Mouse (Mus musculus) heart, adult 2 months (tissue): ENCODE results near the gene Dnajc8.

Experiments
- CTCF ChIP-seq: fragments of 200-600 bp; IDR thresholded peaks from 2 replicates; pipeline ENCODE4 v1.8.1; 2022; ENCODE audit warnings: antibody characterized with exemption, mild to moderate bottlenecking, moderate library complexity
- EP300 ChIP-seq: fragments of 200-500 bp; IDR thresholded peaks from 2 replicates; pipeline ENCODE4 v1.6.1; 2011; ENCODE audit warnings: low read depth, low read length, control low read depth; ENCODE audit not compliant: insufficient read depth
- POLR2A ChIP-seq: fragments of 200-500 bp; IDR thresholded peaks from 2 replicates; pipeline ENCODE4 v1.6.1; 2011; ENCODE audit warnings: mild to moderate bottlenecking, low read depth, low read length, control low read depth; ENCODE audit not compliant: insufficient read depth

GRCm38 (mm10) chr4:132600465-132600864 is 65.1 kb downstream of the Dnajc8 start:
- TF ChIP-seq CTCF: no peak
- no peak for TF ChIP-seq POLR2A
- TF ChIP-seq EP300: no peak
